Mouse (Mus musculus) C2C12 (cell line): Measurements from ENCODE around the gene Mapk8ip1. TPM values are rescaled to one million over a fixed set of nuclear protein-coding genes. Genes with fewer than 3 reads are reported as not detected.

Source experiments
- H3K27me3 ChIP-seq: one replicate; pipeline ENCODE4 v1.6.1; 2011; ENCODE audit not compliant: control insufficient read depth, insufficient read depth, insufficient read length
- H3K36me3 ChIP-seq: one replicate; pipeline ENCODE4 v1.6.1; 2011; ENCODE audit not compliant: control insufficient read depth, insufficient read depth
- H3K4me3 ChIP-seq: one replicate; pipeline ENCODE4 v1.5.1; 2011; ENCODE audit warnings: mild to moderate bottlenecking, control low read depth; ENCODE audit not compliant: poor library complexity, insufficient read depth, severe bottlenecking
- H3K79me2 ChIP-seq: one replicate; pipeline ENCODE4 v1.6.1; 2011; ENCODE audit not compliant: control insufficient read depth, insufficient read depth
- H3K79me3 ChIP-seq: one replicate; pipeline ENCODE4 v1.6.1; 2011; ENCODE audit warnings: low read depth, control low read depth
- H3ac ChIP-seq: one replicate; pipeline ENCODE3; 2011; ENCODE audit warnings: low read depth; ENCODE audit not compliant: control insufficient read depth, insufficient read length
- CEBPB ChIP-seq: IDR thresholded peaks from one replicate; pipeline ENCODE4 v1.6.1; 2011; ENCODE audit warnings: low read depth, mild to moderate bottlenecking, control low read depth, moderate library complexity
- CTCF ChIP-seq: IDR thresholded peaks from one replicate; pipeline ENCODE4 v1.5.1; 2011; ENCODE audit not compliant: control insufficient read depth, insufficient read depth, insufficient read length
- FOSL1 ChIP-seq: IDR thresholded peaks from one replicate; pipeline ENCODE4 v1.8.0; 2011; ENCODE audit warnings: mild to moderate bottlenecking, low read length; ENCODE audit not compliant: poor library complexity, insufficient read depth, severe bottlenecking
- MAX ChIP-seq: IDR thresholded peaks from one replicate; pipeline ENCODE4 v1.6.1; 2011; ENCODE audit warnings: mild to moderate bottlenecking, control low read depth
- MYOD1 ChIP-seq: IDR thresholded peaks from one replicate; pipeline ENCODE4 v1.6.1; 2011; ENCODE audit warnings: low read depth; ENCODE audit not compliant: control insufficient read depth, insufficient read length
- MYOG ChIP-seq: IDR thresholded peaks from one replicate; pipeline ENCODE4 v1.6.1; 2011; ENCODE audit not compliant: control insufficient read depth, insufficient read length; ENCODE audit errors: extremely low read depth
- USF1 ChIP-seq: IDR thresholded peaks from one replicate; pipeline ENCODE4 v1.6.1; 2011; ENCODE audit warnings: low read depth, mild to moderate bottlenecking, control low read depth, moderate library complexity
- microRNA-seq: library from miRNA; unstranded; fragments of <30 nt; microRNA quantifications from one replicate; pipeline ENCODE4, GENCODE M21; 2019; ENCODE audit warnings: borderline microRNAs expressed
- polyA plus RNA-seq: library from polyadenylated mRNA; unstranded; fragments of >200 nt; fragmentation: generic; extraction: Trizol; gene quantifications from one replicate; pipeline ENCODE4 v1.2.1, GENCODE M21; 2012; ENCODE audit warnings: missing spikeins

The Mapk8ip1 gene
- polyA plus RNA-seq, 1 experiment = 18.8 TPM

GRCm38 (mm10) chr2:92354224-92354623, 46.8 kb downstream of the Mapk8ip1 start:
- H3K4me3 ChIP-seq = no peak overlapping the region
- no peak overlapping the region for H3ac ChIP-seq
- H3K79me3 ChIP-seq = no peaks in the 10 kb centered on the region
- H3K27me3 ChIP-seq = no peaks in the 10 kb centered on the region
- peaks cover 14% of the 10 kb centered on the region for H3K36me3 ChIP-seq
- H3K79me2 ChIP-seq = no peaks in the 10 kb centered on the region
- no peak for TF ChIP-seq CEBPB
- TF ChIP-seq USF1 = no peak
- no peak for TF ChIP-seq MAX
- TF ChIP-seq MYOD1 = no peak
- no peak for TF ChIP-seq MYOG
- TF ChIP-seq CTCF = no peak

DNA sequence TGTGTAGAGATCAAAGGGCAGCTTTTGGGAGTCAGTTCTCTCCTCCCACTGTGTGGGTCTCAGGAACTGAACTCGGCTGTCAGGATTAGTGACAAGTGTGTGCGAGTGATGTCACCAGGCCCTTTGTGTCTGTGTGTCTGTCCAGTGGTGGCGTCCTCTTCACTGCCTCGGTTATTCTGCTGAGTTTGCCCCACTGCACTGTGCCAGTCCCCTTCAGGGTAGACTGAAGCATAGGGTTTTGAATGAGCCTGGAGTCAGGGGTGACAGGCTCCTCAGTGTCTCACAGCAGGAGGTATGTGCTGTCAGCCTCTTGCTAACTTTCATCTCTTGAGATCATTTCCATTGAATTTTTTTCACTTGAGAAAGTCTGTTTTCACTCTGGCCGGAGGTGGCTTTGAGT, 47.7 kb downstream of the Mapk8ip1 start:
- Histone ChIP-seq H3ac (no peak overlapping the region), H3K79me3 (no peaks in the 10 kb centered on the region), H3K36me3 (peaks cover 14% of the 10 kb centered on the region), H3K79me2 (no peaks in the 10 kb centered on the region), H3K27me3 (no peaks in the 10 kb centered on the region), H3K4me3 (no peak overlapping the region)
- TF ChIP-seq MYOG (no peak), USF1 (no peak), CTCF (no peak), FOSL1 (no peak), MAX (no peak), MYOD1 (no peak), CEBPB (no peak)

DNA sequence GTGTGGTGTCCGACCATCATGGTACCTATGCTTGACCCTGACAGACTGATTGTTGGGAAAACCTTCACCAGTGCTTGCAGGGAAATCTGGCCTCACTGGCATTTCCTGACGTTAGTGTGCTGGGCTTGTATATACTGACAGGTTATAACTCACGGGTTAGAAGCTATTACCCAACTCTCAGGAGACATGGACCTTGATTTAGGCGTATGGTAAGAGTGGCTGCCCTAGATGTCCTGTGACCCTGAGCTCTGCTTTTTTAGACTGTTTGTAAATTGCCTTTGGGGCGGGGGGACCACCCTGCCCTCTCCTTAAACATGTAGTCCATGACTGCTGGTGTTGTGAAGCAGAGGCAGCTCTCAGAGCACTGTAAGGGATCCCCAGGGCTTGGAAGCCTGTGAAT, 50.4 kb downstream of the Mapk8ip1 start:
- no peak overlapping the region for H3ac ChIP-seq
- peaks cover 10% of the 10 kb centered on the region for H3K36me3 ChIP-seq
- no peak for TF ChIP-seq MYOD1
- TF ChIP-seq CTCF = no peak
- no peak for TF ChIP-seq FOSL1
- TF ChIP-seq MYOG = no peak
- TF ChIP-seq MAX = no peak
- no peak overlapping the region for H3K4me3 ChIP-seq
- no peaks in the 10 kb centered on the region for H3K79me2 ChIP-seq
- no peaks in the 10 kb centered on the region for H3K79me3 ChIP-seq
- no peaks in the 10 kb centered on the region for H3K27me3 ChIP-seq

DNA sequence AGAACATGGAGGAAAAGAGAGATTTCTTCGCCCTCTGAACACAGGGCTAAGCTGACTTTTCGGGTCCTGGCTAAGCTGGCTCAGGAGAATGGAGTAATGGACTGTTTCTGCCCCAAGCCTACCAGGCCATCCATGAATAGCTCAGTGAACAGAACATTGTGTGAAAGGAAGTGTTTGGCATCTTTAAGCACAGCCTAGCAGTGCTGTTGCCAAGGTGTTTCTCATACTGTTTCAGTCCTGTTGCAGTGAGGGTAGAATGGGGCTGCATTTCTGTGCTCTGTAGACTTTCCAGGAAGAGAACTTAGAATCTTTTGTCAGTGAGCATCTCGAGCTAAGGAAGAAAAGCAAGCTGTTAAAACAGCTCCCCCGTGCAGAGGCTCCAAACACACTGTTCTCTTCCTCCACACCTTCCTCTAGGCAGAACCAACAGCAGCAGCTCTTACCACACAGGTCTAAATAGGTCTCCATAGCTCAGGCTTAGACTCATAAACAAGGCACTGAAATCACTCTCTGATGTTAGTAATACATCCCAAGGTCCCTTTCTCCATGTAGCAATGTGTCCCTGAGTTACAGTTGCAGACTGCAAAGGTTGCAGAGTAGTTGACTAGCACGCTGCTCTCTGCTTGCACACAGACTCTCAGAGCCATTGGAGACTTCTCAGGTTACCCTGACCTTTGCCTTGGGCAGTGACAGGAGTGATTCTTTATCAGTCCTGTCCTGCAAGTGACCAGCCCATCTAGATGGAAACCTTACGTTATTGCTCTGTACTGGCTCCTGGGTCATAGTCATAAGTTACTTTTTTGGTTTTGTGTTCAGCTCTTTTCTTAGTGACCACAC, 51.3 kb downstream of the Mapk8ip1 start:
- H3K27me3 ChIP-seq = no peaks in the 10 kb centered on the region
- TF ChIP-seq CEBPB = no peak
- no peak for TF ChIP-seq USF1
- no peak for TF ChIP-seq MYOD1
- TF ChIP-seq MYOG = no peak
- TF ChIP-seq FOSL1 = no peak
- TF ChIP-seq MAX = no peak
- no peak for TF ChIP-seq CTCF
- H3K79me2 ChIP-seq = no peaks in the 10 kb centered on the region
- no peak overlapping the region for H3K4me3 ChIP-seq
- no peak overlapping the region for H3ac ChIP-seq
- peaks cover 10% of the 10 kb centered on the region for H3K36me3 ChIP-seq
- no peaks in the 10 kb centered on the region for H3K79me3 ChIP-seq

DNA sequence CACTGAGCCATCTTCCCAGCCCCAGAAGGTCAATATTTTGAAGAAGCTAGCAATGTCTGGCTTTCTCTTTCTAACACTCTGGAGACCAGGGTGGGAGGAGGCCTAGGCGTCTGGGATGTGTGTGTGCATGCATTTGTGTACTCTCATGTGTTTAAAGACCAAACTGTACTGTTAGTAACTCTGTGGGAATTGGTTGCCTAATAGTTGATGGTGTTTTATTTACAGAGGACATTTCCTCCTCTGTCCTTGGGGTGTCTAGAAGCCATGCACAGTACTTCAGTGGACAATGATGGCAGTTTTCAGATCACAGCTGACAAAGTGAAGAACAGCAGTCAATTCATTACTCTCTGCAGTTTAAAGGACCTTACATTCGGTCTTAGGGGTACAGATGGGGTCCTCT, 53.9 kb downstream of the Mapk8ip1 start:
- TF ChIP-seq FOSL1 = no peak
- no peaks in the 10 kb centered on the region for H3K79me2 ChIP-seq
- H3K36me3 ChIP-seq = peaks cover 10% of the 10 kb centered on the region
- no peaks in the 10 kb centered on the region for H3K27me3 ChIP-seq
- H3K79me3 ChIP-seq = no peaks in the 10 kb centered on the region
- H3ac ChIP-seq = no peak overlapping the region
- no peak overlapping the region for H3K4me3 ChIP-seq

DNA sequence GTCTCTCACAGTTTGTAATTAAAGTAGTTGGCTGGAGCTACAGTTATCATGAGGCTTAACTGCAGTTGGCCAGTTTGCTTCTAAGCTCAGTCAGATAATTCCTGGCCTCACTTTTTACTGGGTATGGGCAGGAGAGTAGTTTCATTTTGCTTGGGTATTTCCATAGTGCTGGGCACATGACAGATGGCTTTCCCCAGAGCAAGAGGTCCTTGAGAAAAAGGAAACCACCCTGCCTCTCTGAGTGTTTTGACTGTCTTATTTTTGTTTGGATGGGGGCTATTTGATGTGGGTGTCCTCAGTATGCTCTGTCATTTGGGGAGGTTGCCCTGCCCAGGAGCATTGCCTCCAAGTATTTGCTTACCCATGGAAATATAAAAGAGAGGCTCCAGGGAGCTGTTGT, 58.6 kb downstream of the Mapk8ip1 start:
- no peak overlapping the region for H3K4me3 ChIP-seq
- no peak overlapping the region for H3ac ChIP-seq
- no peaks in the 10 kb centered on the region for H3K27me3 ChIP-seq
- H3K79me3 ChIP-seq = no peaks in the 10 kb centered on the region
- H3K79me2 ChIP-seq = no peaks in the 10 kb centered on the region
- TF ChIP-seq MYOD1 = no peak
- TF ChIP-seq CTCF = no peak
- no peak for TF ChIP-seq MAX
- no peak for TF ChIP-seq USF1
- no peak for TF ChIP-seq MYOG
- no peak for TF ChIP-seq CEBPB
- no peak for TF ChIP-seq FOSL1
- peaks cover 3% of the 10 kb centered on the region for H3K36me3 ChIP-seq

Small RNA genes lying within 50 kb of the gene (microRNA-seq; reads per million reads assigned to microRNA genes)
- gene Mir7000 = not detected

Other genes starting within 250 kb of the Mapk8ip1 start
- 21.0 TPM for gene Pex16, start 26.6 kb downstream of the Mapk8ip1 start, polyA plus RNA-seq
- gene Large2, start 26.4 kb downstream of the Mapk8ip1 start, polyA plus RNA-seq = 0.13 TPM
- 0.73 TPM for gene 1700029I15Rik, start 18.7 kb downstream of the Mapk8ip1 start, polyA plus RNA-seq
- gene Cry2, start 32.8 kb upstream of the Mapk8ip1 start, polyA plus RNA-seq = 2.1 TPM
- gene Slc35c1, start 59.3 kb upstream of the Mapk8ip1 start, polyA plus RNA-seq = 9.6 TPM
- gene Chst1, start 198.4 kb upstream of the Mapk8ip1 start, polyA plus RNA-seq = 13.1 TPM